Mouse (Mus musculus): Measurements from ENCODE around the gene Pgrmc2. TPM values are rescaled to one million over a fixed set of nuclear protein-coding genes. Genes with fewer than 3 reads are reported as not detected.

Gene Pgrmc2
- polyA plus RNA-seq, 1 experiment from 2014 or later = 39.1 TPM

DNA sequence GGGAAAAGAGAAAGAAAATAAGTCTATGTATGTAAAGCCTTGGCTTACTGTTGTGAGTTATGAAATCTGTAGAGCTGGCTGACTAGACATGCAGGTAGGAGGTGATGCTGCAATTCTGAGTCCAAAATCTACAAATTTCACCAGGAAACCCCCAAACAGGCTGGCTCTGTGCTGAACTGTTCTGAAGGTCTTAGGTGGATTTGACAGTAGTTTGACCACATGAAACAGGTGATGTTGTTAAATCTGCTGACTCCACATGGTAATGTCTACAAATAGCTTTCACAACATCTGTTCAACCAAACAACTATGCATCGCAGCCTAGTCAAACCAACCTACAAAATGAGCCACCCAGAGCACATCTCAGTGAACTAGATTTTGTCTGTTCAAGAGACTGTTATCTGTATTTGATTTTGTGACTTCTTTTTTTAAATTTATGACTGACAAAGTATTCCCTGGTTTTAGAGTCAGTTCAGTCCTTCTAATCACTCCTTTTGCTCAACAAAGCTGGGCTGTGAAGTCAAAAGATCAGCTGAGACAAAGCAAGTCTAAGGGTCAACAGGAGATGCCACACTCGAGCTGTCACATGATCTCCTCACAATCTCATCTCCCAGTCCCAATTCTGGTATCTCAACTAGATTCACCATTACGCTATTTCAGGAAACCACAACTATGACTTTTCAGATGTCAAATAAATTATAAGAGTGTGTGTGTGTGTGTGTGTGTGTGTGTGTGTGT lies 20.8 kb downstream of the Pgrmc2 start:
- no peak overlapping the region for H3K4me3 ChIP-seq
- H3K9me3 ChIP-seq = no peaks in the 10 kb centered on the region
- ATAC-seq (ENCODE audit: low FRiP score, low read depth) = no peak
- peaks cover 40% of the 10 kb centered on the region for H3K36me3 ChIP-seq
- no peaks in the 10 kb centered on the region for H3K27me3 ChIP-seq
- 87% methylated on average over 3 of the region's 3 CpGs for WGBS
- no peak overlapping the region for H3K4me2 ChIP-seq (replicated peaks)
- no peak overlapping the region for H3K27ac ChIP-seq
- H3K4me1 ChIP-seq = no peaks in the 10 kb centered on the region
- no peak overlapping the region for H3K9ac ChIP-seq

DNA sequence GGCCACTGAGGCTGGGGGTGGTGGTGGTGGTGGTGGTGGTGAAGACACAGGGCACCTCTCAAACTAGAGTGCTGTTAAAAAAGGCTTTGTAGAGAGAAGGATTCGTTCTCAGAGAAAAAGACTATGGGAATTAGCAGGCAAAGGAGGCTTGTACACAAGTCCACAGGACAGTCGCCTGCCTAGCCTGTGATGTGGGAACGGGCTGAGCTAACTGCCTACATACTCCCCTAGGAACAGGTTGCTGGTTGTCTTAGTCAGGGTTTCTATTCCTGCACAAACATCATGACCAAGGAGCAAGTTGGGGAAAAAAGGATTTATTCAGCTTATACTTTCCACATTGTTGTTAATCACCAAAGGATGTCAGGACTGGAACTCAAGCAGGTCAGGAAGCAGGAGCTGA lies 23.6 kb downstream of the Pgrmc2 start:
- 92% methylated on average over 3 of the region's 3 CpGs for WGBS
- ATAC-seq (ENCODE audit: low FRiP score, low read depth) = no peak

DNA sequence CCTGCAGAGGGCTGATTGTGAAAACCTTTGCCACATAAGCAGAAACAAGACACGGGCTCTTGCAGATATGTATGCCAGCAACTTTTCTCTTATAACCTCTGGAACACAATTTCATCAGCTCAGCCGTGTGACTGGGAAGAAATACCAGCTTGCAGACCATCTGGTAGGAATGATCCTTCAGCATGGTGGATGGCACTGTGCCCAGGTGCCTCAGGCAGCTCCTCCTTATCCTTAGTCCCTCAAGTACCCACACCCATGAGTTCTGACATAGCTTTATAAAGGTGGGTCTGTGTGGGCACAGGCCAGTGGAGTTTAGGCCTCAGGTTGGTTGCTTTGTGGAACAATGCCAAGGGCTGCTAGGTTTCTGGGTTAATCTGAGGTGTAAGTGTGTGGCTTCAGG lies 24.5 kb downstream of the Pgrmc2 start:
- H3K36me3 ChIP-seq = peaks cover 5% of the 10 kb centered on the region; the same call in 1 of the 2 replicates
- H3K4me1 ChIP-seq = no peaks in the 10 kb centered on the region
- no peak overlapping the region for H3K27ac ChIP-seq
- no peak for ATAC-seq (ENCODE audit: low FRiP score, low read depth)
- H3K4me2 ChIP-seq (replicated peaks) = no peak overlapping the region
- no peaks in the 10 kb centered on the region for H3K27me3 ChIP-seq
- no peaks in the 10 kb centered on the region; the same call in 1 of the 2 replicates for H3K9me3 ChIP-seq
- H3K9ac ChIP-seq = no peak overlapping the region
- H3K4me3 ChIP-seq = no peak overlapping the region
- WGBS = 84% methylated on average over 2 of the region's 2 CpGs

More for the DNA sequence above, 23.6 kb downstream of the Pgrmc2 start:
- Histone ChIP-seq H3K4me2 (replicated peaks) (no peak overlapping the region), H3K9ac (no peak overlapping the region), H3K9me3 (no peaks in the 10 kb centered on the region; the same call in 1 of the 2 replicates), H3K27ac (no peak overlapping the region), H3K36me3 (peaks cover 14% of the 10 kb centered on the region), H3K4me1 (no peaks in the 10 kb centered on the region), H3K4me3 (no peak overlapping the region), H3K27me3 (no peaks in the 10 kb centered on the region)

DNA sequence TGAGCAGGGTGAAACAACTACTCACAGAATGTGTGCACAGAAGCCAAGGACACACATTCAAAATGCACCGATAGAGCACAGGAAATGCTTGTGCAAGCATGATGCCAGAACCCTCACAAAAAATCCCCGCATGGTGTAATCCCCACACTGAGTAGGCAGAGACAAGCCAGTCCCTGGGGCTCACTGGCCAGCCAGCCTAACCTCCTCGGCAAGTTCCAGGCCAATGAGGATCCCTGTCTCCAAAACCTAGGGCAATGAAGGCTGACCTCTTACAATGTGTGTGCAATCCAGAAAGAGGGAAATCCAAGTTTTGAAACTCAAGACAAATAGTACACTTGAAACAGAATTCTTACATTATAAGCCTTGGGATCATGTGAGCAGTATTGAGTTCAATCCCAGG lies 29.5 kb downstream of the Pgrmc2 start:
- no peaks in the 10 kb centered on the region for H3K36me3 ChIP-seq
- no peak for ATAC-seq (ENCODE audit: low FRiP score, low read depth)
- no peak overlapping the region for H3K4me2 ChIP-seq (replicated peaks)

DNA sequence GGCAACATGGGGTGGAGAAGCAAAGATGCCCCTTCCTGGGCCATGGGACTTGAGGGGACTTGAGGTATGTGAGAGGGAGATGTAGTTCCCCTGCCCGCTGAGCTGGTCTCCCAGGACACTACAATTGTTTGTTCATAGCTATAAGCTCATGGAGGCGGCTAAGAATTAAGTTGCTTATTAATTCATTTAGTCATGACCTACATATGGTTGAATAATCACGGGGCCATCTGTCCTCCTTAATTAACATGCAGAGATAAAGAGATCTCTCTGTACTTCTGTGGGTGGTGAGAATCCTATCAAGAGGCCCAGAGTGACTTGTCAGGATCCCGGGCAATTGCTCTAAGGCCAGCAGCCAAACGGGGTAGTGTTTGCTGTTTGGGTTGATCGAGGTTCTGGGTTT lies 35.0 kb downstream of the Pgrmc2 start:
- Histone ChIP-seq H3K27ac (no peak overlapping the region), H3K4me1 (no peaks in the 10 kb centered on the region), H3K36me3 (no peaks in the 10 kb centered on the region), H3K4me3 (no peak overlapping the region), H3K9me3 (no peaks in the 10 kb centered on the region), H3K27me3 (no peaks in the 10 kb centered on the region), H3K9ac (no peak overlapping the region), H3K4me2 (replicated peaks) (no peak overlapping the region)
- WGBS = 85% methylated on average over 6 of the region's 6 CpGs
- no peak for ATAC-seq (ENCODE audit: low FRiP score, low read depth)

More for the DNA sequence above, 29.5 kb downstream of the Pgrmc2 start:
- H3K4me3 ChIP-seq = no peak overlapping the region
- 96% methylated on average over 3 of the region's 3 CpGs for WGBS
- H3K27me3 ChIP-seq = no peaks in the 10 kb centered on the region
- no peak overlapping the region for H3K9ac ChIP-seq
- H3K4me1 ChIP-seq = no peaks in the 10 kb centered on the region
- H3K9me3 ChIP-seq = no peaks in the 10 kb centered on the region; the same call in 1 of the 2 replicates
- no peak overlapping the region for H3K27ac ChIP-seq

DNA sequence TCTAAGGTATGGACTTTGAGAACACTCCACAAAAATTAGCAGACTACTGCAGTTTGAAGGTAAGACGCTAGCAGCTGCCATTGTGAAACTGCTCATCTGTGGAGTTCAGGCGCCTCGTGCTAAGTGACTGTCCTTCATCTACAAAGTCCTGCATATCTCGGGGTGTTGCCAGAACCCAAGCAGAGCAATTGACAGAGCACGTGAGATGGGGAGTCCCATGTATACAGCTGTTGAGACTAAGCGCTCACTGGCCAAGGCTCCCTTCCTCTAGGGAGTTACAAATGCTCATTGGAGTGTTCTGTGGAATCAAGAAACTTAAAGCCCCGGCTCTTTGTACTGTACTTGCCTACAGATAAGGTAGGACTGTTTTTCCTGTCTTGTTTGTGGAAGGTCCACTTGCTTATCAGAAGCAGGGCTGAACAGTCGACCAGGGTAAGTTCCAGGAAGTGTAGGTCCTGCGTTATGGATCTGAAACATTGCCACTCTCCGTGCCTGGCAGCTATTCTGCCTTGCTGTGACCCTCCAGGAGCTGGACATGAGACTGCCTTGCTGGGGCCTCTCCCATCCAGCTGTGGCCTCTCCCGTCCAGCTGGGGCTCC lies 39.0 kb downstream of the Pgrmc2 start:
- no peak for ATAC-seq (ENCODE audit: low FRiP score, low read depth)
- Histone ChIP-seq H3K4me3 (no peak overlapping the region), H3K4me2 (replicated peaks) (no peak overlapping the region), H3K27me3 (no peaks in the 10 kb centered on the region), H3K4me1 (no peaks in the 10 kb centered on the region), H3K9ac (no peak overlapping the region), H3K27ac (no peak overlapping the region), H3K36me3 (no peaks in the 10 kb centered on the region), H3K9me3 (no peaks in the 10 kb centered on the region)
- WGBS = 71% methylated on average over 11 of the region's 11 CpGs

DNA sequence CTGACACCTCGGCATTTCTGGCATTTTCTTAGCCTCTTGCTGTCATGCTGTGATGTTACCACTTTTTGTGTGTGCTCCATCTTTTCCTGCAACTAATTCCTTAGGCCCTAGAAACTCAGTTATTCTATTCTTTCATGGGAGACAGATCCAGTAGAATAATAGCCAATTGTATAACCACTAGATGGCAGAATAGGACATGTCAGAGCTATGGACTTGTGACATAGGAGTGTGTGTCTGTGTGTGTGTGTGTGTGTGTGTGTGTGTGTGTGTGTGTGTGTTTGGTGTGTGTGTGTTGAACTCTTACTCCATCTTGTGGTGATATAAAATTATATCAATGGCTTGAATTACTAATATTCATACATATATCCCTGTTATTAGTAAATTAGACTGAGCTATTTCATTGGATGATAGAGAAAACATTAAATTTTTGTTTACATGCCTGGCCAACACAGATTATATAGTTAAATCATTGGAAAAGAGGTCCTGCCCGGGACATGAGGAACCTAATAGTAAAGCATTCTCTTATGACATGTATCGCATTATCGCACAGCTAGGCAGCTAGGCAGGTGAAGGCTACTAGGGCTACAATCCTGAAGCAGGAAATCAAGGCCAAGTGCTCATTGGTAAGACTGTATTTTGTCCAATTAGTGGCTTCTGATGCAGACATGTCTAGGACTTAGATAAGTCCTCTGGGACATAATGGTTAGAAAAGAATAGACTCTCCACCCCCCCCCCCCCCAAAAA lies 40.5 kb downstream of the Pgrmc2 start:
- H3K4me1 ChIP-seq = no peaks in the 10 kb centered on the region
- WGBS = 83% methylated on average over 4 of the region's 4 CpGs
- H3K27me3 ChIP-seq = no peaks in the 10 kb centered on the region
- no peak overlapping the region for H3K4me2 ChIP-seq (replicated peaks)
- H3K27ac ChIP-seq = no peak overlapping the region
- H3K9me3 ChIP-seq = no peaks in the 10 kb centered on the region
- no peak overlapping the region for H3K4me3 ChIP-seq
- ATAC-seq (ENCODE audit: low FRiP score, low read depth) = no peak; the same call in 1 of the 2 replicates
- no peak overlapping the region for H3K9ac ChIP-seq
- H3K36me3 ChIP-seq = no peaks in the 10 kb centered on the region

DNA sequence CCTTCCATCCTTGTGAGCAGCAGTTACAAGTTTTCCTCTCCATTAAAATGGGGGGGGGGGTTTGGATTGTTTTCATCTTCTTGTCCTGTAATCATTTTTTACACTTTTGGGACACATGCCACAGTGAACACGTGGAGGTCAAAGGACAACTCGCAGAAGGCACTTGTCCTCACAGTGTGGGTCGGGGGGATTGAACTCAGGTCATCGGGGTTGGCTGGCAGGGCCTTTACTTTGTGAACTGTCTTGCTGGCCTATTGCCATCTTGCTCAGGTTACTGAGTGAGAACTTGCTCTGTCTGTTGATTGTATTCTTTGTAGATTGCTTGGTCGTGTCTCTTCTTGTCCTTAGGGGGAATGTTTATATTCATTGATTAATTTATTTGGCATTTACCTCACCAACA lies 41.6 kb downstream of the Pgrmc2 start:
- ATAC-seq (ENCODE audit: low FRiP score, low read depth) = no peak
- H3K4me2 ChIP-seq (replicated peaks) = no peak overlapping the region
- 67% methylated on average over 5 of the region's 5 CpGs for WGBS
- no peaks in the 10 kb centered on the region for H3K27me3 ChIP-seq
- no peaks in the 10 kb centered on the region for H3K4me1 ChIP-seq
- no peak overlapping the region for H3K27ac ChIP-seq
- H3K9me3 ChIP-seq = no peaks in the 10 kb centered on the region
- no peak overlapping the region for H3K9ac ChIP-seq
- H3K4me3 ChIP-seq = no peak overlapping the region
- no peaks in the 10 kb centered on the region for H3K36me3 ChIP-seq

DNA sequence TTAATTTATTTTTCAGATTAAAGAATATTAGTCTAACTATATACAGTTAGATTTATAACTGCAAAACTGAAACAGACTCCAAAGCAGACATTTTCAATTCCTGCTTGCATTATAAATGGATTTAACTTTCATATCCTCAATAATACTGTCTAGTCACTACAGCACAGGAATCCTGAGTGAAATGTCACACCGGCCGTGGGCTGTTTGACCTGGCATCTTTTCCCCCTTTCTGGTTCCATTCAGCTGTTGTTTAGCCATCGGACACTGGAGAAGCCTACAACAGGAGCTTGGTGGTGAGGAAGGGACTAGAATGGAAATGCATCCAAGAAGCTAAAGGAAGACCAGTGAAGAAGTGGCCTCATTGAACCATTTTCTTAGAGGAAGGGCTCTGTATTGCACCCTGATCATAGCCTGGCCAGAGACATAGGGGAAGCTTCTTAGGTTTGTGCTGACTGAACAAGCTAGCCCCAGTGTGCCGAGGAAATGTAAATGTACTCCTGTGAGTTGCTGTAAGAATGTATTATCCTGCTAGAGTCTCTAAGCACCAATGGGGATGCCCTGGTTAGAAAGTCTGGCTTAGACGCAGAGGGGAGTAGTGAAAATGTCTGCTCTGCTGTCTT lies 44.4 kb downstream of the Pgrmc2 start:
- H3K4me2 ChIP-seq (replicated peaks) = no peak overlapping the region
- no peaks in the 10 kb centered on the region for H3K36me3 ChIP-seq
- no peak overlapping the region for H3K27ac ChIP-seq
- H3K27me3 ChIP-seq = no peaks in the 10 kb centered on the region
- H3K9ac ChIP-seq = no peak overlapping the region
- no peaks in the 10 kb centered on the region for H3K4me1 ChIP-seq
- H3K4me3 ChIP-seq = no peak overlapping the region
- no peaks in the 10 kb centered on the region for H3K9me3 ChIP-seq
- no peak for ATAC-seq (ENCODE audit: low FRiP score, low read depth)
- 78% methylated on average over 5 of the region's 5 CpGs for WGBS

DNA sequence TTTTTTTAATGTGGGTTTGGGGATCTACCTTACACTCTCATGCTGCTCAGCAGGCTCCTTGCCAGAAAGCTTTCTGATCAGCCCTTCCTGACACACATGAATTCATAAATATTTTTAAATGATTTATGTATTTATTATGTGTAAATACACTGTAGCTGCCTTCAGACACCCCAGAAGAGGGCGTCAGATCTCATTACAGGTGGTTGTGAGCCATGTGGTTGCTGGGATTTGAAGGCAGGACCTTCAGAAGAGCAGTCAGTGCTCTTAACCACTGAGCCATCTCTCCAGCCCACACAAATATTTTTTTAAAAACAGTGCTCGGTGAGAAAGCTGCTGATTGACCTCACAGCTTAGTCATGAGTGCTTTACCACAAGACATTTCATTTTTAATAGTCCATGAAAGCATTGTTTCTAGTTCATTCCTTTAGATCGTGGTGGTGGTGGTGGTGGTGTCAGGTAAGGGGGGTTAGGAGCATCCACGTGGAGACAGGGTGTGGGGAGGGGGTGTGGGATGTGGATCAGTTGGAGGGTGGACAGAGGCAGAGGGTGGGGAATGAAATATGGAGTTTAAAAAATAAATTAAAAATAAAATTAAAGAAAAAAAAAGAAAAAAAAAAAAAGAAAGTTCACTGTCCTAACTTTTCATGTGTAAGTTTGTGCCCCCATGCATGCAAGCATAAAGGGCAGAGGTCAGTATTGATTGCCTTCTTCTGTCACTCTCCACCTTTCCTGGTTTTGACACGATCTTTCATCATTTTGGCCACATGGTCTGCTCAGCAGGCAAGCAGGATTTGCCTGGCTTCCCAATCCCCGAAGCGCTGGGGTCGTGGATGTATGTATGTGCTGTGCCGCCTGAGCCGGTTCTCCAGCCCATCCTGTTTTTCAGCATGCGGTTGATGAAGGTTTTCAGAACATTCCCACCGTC lies 51.3 kb downstream of the Pgrmc2 start:
- 75% methylated on average over 12 of the region's 12 CpGs for WGBS
- H3K4me1 ChIP-seq = no peaks in the 10 kb centered on the region
- H3K4me3 ChIP-seq = no peak overlapping the region
- H3K27me3 ChIP-seq = no peaks in the 10 kb centered on the region
- H3K9me3 ChIP-seq = no peaks in the 10 kb centered on the region
- H3K36me3 ChIP-seq = no peaks in the 10 kb centered on the region
- ATAC-seq (ENCODE audit: low FRiP score, low read depth) = no peak
- H3K27ac ChIP-seq = no peak overlapping the region
- no peak overlapping the region for H3K9ac ChIP-seq
- no peak overlapping the region for H3K4me2 ChIP-seq (replicated peaks)

DNA sequence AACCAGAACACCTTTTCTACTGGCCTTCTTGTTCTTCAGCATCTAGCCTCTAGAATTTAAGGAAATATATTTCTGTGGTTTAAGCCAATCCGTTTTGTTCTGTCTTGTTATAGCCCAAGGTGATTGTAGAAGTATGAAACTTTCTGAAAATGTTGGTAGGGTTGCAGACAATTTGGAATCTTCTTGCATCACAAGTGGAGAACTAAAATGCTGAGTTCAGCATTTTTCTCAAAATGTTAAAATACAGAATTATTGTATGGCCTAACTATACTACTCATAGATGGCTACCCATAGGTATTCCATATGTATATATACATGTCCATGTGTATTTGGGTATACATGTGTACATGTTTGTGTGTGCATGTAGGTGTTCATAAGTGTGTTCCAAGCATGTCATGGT lies 52.1 kb downstream of the Pgrmc2 start:
- H3K4me1 ChIP-seq = no peaks in the 10 kb centered on the region
- WGBS = 84% methylated on average over 1 of the region's 1 CpGs
- H3K27me3 ChIP-seq = no peaks in the 10 kb centered on the region
- no peak overlapping the region for H3K4me2 ChIP-seq (replicated peaks)
- H3K9me3 ChIP-seq = no peaks in the 10 kb centered on the region
- H3K36me3 ChIP-seq = no peaks in the 10 kb centered on the region
- no peak overlapping the region for H3K27ac ChIP-seq
- H3K9ac ChIP-seq = no peak overlapping the region
- no peak for ATAC-seq (ENCODE audit: low FRiP score, low read depth)
- no peak overlapping the region for H3K4me3 ChIP-seq
